Comparison of ENCODE assay signal across 21 mouse cellular contexts in the genomic region with DNA sequence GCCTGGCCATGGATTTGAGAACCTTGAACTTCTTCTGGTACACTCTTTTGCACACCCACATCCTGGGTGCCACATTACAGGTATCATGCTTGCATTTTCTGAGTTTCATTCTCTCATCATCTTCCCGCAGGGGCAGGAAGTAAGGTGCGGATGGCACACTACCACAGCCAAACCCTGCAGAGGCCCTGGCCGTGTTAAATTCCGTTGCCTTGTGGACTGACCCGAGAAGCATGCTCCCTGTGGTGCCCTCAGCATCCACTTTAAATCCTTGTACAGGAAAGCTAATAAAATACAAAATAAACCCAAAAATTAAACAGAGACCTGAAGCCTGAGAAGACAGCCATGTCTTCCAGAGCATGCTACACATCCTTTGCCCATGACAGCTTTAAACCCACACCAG.
A peak's percentile ranks its signal among the peaks of the same experiment; 100 is the strongest.
DNase-seq lines count a peak whose midpoint lies in the region; ATAC-seq lines count a peak whose summit lies in the region.
"Had no signal": no experiment of that assay in that cellular context is flagged by ENCODE, and none has a peak within 500 bp of the region (broad histone marks: within the 10 kb centered on the region; RNA-seq: fewer than 3 reads in every experiment).

No protein-coding gene starts in this region.

- intact Hi-C loops in left cerebral cortex, postnatal 4 days (cut with DNase I), result no loop called here

- no peak overlapping the region for H3K4me3 ChIP-seq in forebrain, embryonic 15.5 days
- H3K4me3 ChIP-seq: kidney, embryonic 15.5 days; limb, embryonic 13.5 days; lung, embryonic 15.5 days; midbrain, embryonic 12.5 days had no signal

- H3K36me3 ChIP-seq in forebrain, embryonic 15.5 days, result no peaks in the 10 kb centered on the region
- H3K36me3 ChIP-seq: kidney, embryonic 15.5 days; limb, embryonic 13.5 days; lung, embryonic 15.5 days; midbrain, embryonic 12.5 days had no signal

- H3K4me2 ChIP-seq in forebrain, embryonic 15.5 days (replicated peaks), result no peak overlapping the region
- H3K4me2 ChIP-seq: kidney, embryonic 15.5 days; limb, embryonic 13.5 days; lung, embryonic 15.5 days; midbrain, embryonic 12.5 days had no signal

- no peak for ATAC-seq in cerebellum, adult (ENCODE audit: insufficient number of reproducible peaks, low FRiP score, low TSS enrichment)
- no peak for ATAC-seq in forebrain, embryonic 15.5 days (replicated peaks)
- ATAC-seq: CD4-positive, CD25-positive, alpha-beta regulatory T cell, adult 4 months; intestine, postnatal 0 days; Patski had no signal

- peak overlapping the region; percentile 96 for H3K27ac ChIP-seq in forebrain, embryonic 15.5 days (replicated peaks)
- H3K27ac ChIP-seq: kidney, embryonic 15.5 days; limb, embryonic 13.5 days; liver, embryonic 14.5 days; lung, embryonic 15.5 days; midbrain, embryonic 12.5 days had no signal

- 92% methylated on average over 5 of the region's 5 CpGs for WGBS in forebrain, embryonic 15.5 days

- H3K27me3 ChIP-seq in forebrain, embryonic 15.5 days, result no peaks in the 10 kb centered on the region
- H3K27me3 ChIP-seq: kidney, embryonic 15.5 days; limb, embryonic 13.5 days; lung, embryonic 15.5 days; midbrain, embryonic 12.5 days; Patski had no signal

- H3K4me1 ChIP-seq in forebrain, embryonic 15.5 days, result peaks cover 16% of the 10 kb centered on the region
- H3K4me1 ChIP-seq: kidney, embryonic 15.5 days; lung, embryonic 15.5 days had no signal

- DNase-seq in cerebellum, adult 11-12 months, result peak; percentile 66
- peak; percentile 4 for DNase-seq in left cerebral cortex, postnatal 4 days
- DNase-seq in left cerebral cortex, adult 9 months (ENCODE audit: low spot score in 2 of 2), result no peak
- peak; percentile 62 for DNase-seq in cerebellum, adult 9-10 months
- DNase-seq in adrenal gland, adult 2 months, result no peak
- DNase-seq in layer of hippocampus, adult 18-20 months (ENCODE audit: low spot score in 2 of 2), result no peak
- DNase-seq: adrenal gland, postnatal 10 days; kidney, postnatal 4 days; lung, postnatal 4 days; right cerebral cortex, postnatal 25 days; thymus, postnatal 14 days had no signal

- H3K9ac ChIP-seq in forebrain, embryonic 15.5 days (replicated peaks), result no peak overlapping the region
- H3K9ac ChIP-seq: kidney, embryonic 15.5 days; limb, embryonic 13.5 days; liver, embryonic 14.5 days; lung, embryonic 15.5 days; midbrain, embryonic 12.5 days had no signal

- no peaks in the 10 kb centered on the region for H3K9me3 ChIP-seq in forebrain, embryonic 15.5 days
- H3K9me3 ChIP-seq: kidney, embryonic 15.5 days; limb, embryonic 13.5 days; lung, embryonic 15.5 days; midbrain, embryonic 12.5 days had no signal

Comparison
In these comparisons a context has a peak if more than half of its experiments do, and no peak if none do; other contexts are left out.
1. DNase-seq: peak in cerebellum, adult 11-12 months (single experiment), left cerebral cortex, postnatal 4 days (single experiment) and cerebellum, adult 9-10 months (single experiment); none in left cerebral cortex, adult 9 months (0 of 2), adrenal gland, adult 2 months (single experiment) and layer of hippocampus, adult 18-20 months (0 of 2).